Mouse (Mus musculus) ES-E14 (cell line): ENCODE measurements around the gene Aida. TPM values are rescaled to one million over a fixed set of nuclear protein-coding genes. Genes with fewer than 3 reads are reported as not detected.

Experiments
- DNase-seq: peaks from one replicate; pipeline ENCODE4 v3.0.0-alpha.2; 2013; ENCODE audit warnings: low read depth, low spot score
- H3K27ac ChIP-seq: 2 replicates; pipeline ENCODE4 v1.5.1; 2012; ENCODE audit warnings: low read depth, mild to moderate bottlenecking, low read length, moderate library complexity, mixed read lengths; ENCODE audit not compliant: poor library complexity, insufficient read depth, severe bottlenecking
- H3K36me3 ChIP-seq: 2 replicates; pipeline ENCODE4 v1.6.1; 2012; ENCODE audit warnings: mild to moderate bottlenecking, low read length, moderate library complexity, mixed read lengths; ENCODE audit not compliant: control insufficient read depth, poor library complexity, insufficient read depth, severe bottlenecking
- H3K4me1 ChIP-seq, 2 experiments: fragments of 150-350 bp in 1 of 2; sonication (generic) in 1 of 2; 2 replicates each; pipeline ENCODE4 v1.6.1; 2012; ENCODE audit warnings: low read length in 2 of 2, mild to moderate bottlenecking in 1 of 2, mixed read lengths in 1 of 2; ENCODE audit not compliant: control insufficient read depth in 2 of 2, insufficient read depth in 2 of 2, poor library complexity in 1 of 2
- H3K4me3 ChIP-seq, 2 experiments: fragments of 150-350 bp in 1 of 2; sonication (generic) in 1 of 2; 2 replicates each; pipeline ENCODE4 v1.5.1; 2012; ENCODE audit warnings: low read length in 2 of 2, low read depth in 1 of 2, mild to moderate bottlenecking in 1 of 2, mixed read lengths in 1 of 2; ENCODE audit not compliant: insufficient read depth in 1 of 2, poor library complexity in 1 of 2, severe bottlenecking in 1 of 2
- H3K9ac ChIP-seq: 2 replicates; pipeline ENCODE4 v1.6.1; 2012; ENCODE audit warnings: low read depth, mild to moderate bottlenecking, low read length, mixed read lengths; ENCODE audit not compliant: poor library complexity, insufficient read depth, severe bottlenecking
- H3K9me3 ChIP-seq: fragments of 150-350 bp; sonication (generic); 2 replicates; pipeline ENCODE4 v1.6.1; 2012; ENCODE audit warnings: low read depth, mild to moderate bottlenecking, low read length; ENCODE audit not compliant: control insufficient read depth, insufficient read depth
- CHD2 ChIP-seq: IDR thresholded peaks from 2 replicates; pipeline ENCODE4 v1.6.1; 2014; ENCODE audit warnings: mild to moderate bottlenecking, low read depth, low read length, inconsistent platforms
- HCFC1 ChIP-seq: IDR thresholded peaks from 2 replicates; pipeline ENCODE4 v1.6.1; 2012; ENCODE audit warnings: low read length, inconsistent platforms, borderline replicate concordance; ENCODE audit not compliant: insufficient read depth
- MAFK ChIP-seq: IDR thresholded peaks from 2 replicates; pipeline ENCODE4 v1.6.1; 2014; ENCODE audit warnings: mild to moderate bottlenecking, low read depth, low read length, inconsistent platforms; ENCODE audit not compliant: insufficient read depth
- ZC3H11A ChIP-seq: IDR thresholded peaks from 2 replicates; pipeline ENCODE4 v1.6.1; 2012; ENCODE audit warnings: low read depth, mild to moderate bottlenecking, inconsistent platforms, low read length, borderline replicate concordance
- ZNF384 ChIP-seq: IDR thresholded peaks from 2 replicates; pipeline ENCODE4 v1.6.1; 2012; ENCODE audit warnings: low read depth, low read length, inconsistent platforms
- in situ Hi-C, 2 experiments: fragments of 600-800 bp; cut with MboI; formaldehyde crosslinking; loops; one replicate each; pipeline ENCODE4 v1.15.1; 2025; ENCODE audit warnings: low sequenced_read_pairs in 2 of 2, inconsistent platforms in 1 of 2; ENCODE audit not compliant: unreplicated experiment in 2 of 2
- total RNA-seq: library from RNA; depleted of rRNA; stranded (reverse); fragments of 300-350 nt; gene quantifications from 2 replicates; pipeline ENCODE4 v1.2.3, GENCODE M21; 2012; rRNA removed

Aida gene
- total RNA-seq, 1 experiment, result 28.5 TPM

DNA sequence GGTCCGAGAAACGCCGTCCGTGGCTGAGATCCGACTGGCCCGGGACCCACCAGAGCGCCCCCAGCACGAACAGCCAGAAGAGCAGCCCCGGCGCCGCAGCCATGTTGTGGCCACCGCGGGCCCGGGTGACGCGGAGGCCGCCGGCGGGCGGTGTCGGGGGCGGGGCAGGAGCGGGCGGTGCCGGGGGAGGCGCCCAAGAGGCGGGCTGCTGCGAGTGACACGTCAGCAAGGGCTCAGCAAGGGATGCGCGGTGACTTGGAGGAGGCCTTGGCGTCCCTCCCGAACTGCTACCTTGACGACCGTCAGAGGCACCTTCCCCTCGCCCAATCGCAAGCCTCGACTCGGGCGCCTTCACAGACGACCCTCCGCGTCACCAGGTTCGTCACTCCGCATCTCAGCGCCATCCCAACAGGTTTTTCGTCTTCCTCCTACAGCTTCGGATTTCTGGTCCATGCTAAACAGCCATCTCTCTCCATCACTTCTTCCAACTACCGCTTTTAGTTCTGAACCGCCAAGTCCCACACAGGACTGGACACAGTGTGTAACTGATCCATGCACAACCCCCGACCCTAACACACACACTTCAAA lies 73.1 kb downstream of the Aida start, which contains the start of gene Mia3:
TSS of gene Mia3 (minus strand) at position 127 of the 588 bp plus-strand sequence.
- Histone ChIP-seq H3K27ac (no peak within 1 kb of the TSS), H3K36me3 (0 out of 2 replicates have a peak, but pooled peaks cover 2% of the 10 kb centered on the region), H3K4me1 (no peaks in the 10 kb centered on the region), H3K4me3 (peak within 1 kb of the TSS; percentile 80 to 82), H3K9me3 (no peaks in the 10 kb centered on the region), H3K9ac (peak within 1 kb of the TSS; percentile 85)
- in situ Hi-C loops, result no loop called here
- TF ChIP-seq HCFC1, result 0 out of 2 replicates have a peak, but pooled peaks have one; percentile 40
- TF ChIP-seq CHD2, result no peak
- DNase-seq, result peak; percentile 72

DNA sequence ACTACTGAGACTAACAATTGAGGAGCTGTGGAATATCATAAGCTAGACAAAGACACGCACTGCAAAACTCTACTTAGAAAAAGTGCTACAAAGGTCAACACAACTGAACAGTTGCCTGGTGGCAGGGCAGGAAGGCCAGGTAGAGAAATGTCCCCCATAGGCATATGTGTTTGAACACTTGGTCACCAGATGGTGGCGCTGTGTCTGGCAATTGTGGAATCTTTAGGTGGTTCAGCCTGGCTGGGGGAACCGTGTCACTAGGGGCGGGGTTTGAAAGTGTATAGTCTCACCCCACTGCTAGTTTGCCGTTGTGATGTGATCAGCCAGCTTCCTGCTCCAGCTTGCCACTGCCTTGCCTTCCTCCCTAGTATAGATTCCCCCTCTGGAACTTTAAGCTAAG lies 78.3 kb downstream of the Aida start:
- H3K9me3 ChIP-seq, result no peaks in the 10 kb centered on the region
- in situ Hi-C loops, result no loop called here
- H3K27ac ChIP-seq, result no peak overlapping the region
- TF ChIP-seq ZC3H11A, result no peak
- no peak for TF ChIP-seq ZNF384
- TF ChIP-seq MAFK, result no peak
- H3K4me3 ChIP-seq, result no peak overlapping the region
- DNase-seq, result no peak
- H3K36me3 ChIP-seq, result no peaks in the 10 kb centered on the region
- peaks cover 0 to 7% of the 10 kb centered on the region in 2 experiments; a peak in 2 of 4 replicates for H3K4me1 ChIP-seq
- no peak overlapping the region for H3K9ac ChIP-seq

Other genes with a start within 250 kb of the Aida start
- 11.6 and 13.5 TPM in 2 replicates for gene Disp1, start 75.1 kb upstream of the Aida start, total RNA-seq
- gene Brox, start 679 bp downstream of the Aida start, total RNA-seq, result 25.5 and 34.1 TPM in 2 replicates
- 182 and 232 TPM in 2 replicates for gene Mia3, start 73.0 kb downstream of the Aida start, total RNA-seq
- 20.7 and 20.8 TPM in 2 replicates for gene Taf1a, start 92.4 kb downstream of the Aida start, total RNA-seq
- 0.26 and 0.40 TPM in 2 replicates for gene Hhipl2, start 121.6 kb downstream of the Aida start, total RNA-seq